Mouse (Mus musculus): ENCODE results near the gene Asf1b. TPM values are rescaled to one million over a fixed set of nuclear protein-coding genes. Genes with fewer than 3 reads are reported as not detected.
"Not testable (repeated sequence)": the region's sequence is repeated elsewhere in the genome, so short reads cannot be mapped to it uniquely, and the experiment has no call there.

Gene Asf1b
- polyA plus RNA-seq, 1 experiment from 2014 or later, result 115 TPM

DNA sequence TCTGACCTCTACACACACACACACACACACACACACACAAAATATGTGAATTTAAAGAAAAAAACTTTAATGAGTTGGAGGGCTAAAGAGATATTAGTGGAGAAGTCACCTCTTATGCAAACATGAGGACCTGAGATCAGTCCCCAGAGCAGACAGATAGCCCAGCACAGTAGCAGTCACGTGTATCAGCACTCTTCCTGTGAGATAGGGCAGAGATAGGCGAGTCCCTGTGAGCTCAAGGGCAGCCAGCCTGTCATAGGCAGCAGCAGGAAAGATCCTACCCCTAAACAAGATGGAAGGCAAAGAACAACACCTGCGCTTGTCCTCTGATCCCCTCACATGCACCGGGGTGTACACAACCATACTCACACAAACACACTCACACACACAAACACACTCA is 27.1 kb downstream of the Asf1b start:
- no peaks in the 10 kb centered on the region for H3K27me3 ChIP-seq (ENCODE audit: low read depth, poor library complexity, severe bottlenecking)
- DNase-seq (ENCODE audit: low spot score), result no peak
- H3K27ac ChIP-seq (replicated peaks), result no peak overlapping the region
- H3K36me3 ChIP-seq, result peaks cover 92% of the 10 kb centered on the region
- no peaks in the 10 kb centered on the region for H3K9me3 ChIP-seq (replicated peaks)
- H3K4me1 ChIP-seq, result peaks cover 11% of the 10 kb centered on the region
- H3K4me3 ChIP-seq, result no peak overlapping the region
- 87% methylated on average over 4 of the region's 4 CpGs for WGBS

DNA sequence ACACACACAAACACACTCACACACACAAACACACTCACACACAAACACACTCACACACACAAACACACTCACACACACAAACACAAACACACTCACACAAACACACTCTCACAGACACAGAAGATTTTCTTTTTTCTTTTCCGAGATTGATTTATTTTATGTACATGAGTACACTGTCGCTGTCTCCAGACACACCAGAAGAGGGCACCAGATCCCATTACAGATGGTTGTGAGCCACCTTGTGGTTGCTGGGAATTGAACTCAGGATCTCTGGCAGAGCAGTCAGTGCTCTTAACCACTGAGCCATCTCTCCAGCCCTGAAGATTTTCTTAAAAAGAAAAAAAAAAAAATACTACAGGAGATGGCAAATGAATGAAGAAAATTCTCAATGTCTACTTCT is 27.9 kb downstream of the Asf1b start:
- not testable (repeated sequence) for H3K4me3 ChIP-seq; H3K9me3 ChIP-seq (replicated peaks); H3K27ac ChIP-seq (replicated peaks); H3K27me3 ChIP-seq (ENCODE audit: low read depth, poor library complexity, severe bottlenecking); H3K4me1 ChIP-seq; DNase-seq (ENCODE audit: low spot score)
- 94% methylated on average over 2 of the region's 2 CpGs for WGBS
- H3K36me3 ChIP-seq, result peaks cover 95% of the 10 kb centered on the region

DNA sequence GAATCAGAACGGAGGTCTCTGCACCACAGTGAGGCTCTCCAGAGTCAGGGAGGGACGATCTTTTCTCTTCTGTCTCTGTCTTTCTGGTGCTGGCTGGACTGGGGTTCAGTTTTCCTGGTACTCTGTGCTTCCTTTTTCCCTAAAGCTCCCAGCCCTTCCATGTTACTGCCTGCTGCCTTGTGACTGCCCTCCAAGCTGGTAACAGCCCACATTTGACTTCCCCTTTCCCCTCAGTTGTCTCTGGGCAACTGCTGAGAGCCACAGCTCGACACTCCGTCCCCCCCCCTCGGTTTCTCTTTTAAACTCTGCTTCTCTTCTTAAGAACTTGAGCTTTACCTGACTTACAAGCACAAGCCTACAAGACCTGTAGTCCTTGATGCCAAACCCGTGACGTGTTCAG is 33.9 kb downstream of the Asf1b start:
- Histone ChIP-seq H3K4me3 (no peak overlapping the region), H3K36me3 (peaks cover 96% of the 10 kb centered on the region), H3K9me3 (replicated peaks) (no peaks in the 10 kb centered on the region), H3K27me3 (ENCODE audit: low read depth, poor library complexity, severe bottlenecking) (no peaks in the 10 kb centered on the region), H3K27ac (replicated peaks) (no peak overlapping the region), H3K4me1 (no peaks in the 10 kb centered on the region)
- 91% methylated on average over 7 of the region's 7 CpGs for WGBS
- DNase-seq (ENCODE audit: low spot score), result no peak

DNA sequence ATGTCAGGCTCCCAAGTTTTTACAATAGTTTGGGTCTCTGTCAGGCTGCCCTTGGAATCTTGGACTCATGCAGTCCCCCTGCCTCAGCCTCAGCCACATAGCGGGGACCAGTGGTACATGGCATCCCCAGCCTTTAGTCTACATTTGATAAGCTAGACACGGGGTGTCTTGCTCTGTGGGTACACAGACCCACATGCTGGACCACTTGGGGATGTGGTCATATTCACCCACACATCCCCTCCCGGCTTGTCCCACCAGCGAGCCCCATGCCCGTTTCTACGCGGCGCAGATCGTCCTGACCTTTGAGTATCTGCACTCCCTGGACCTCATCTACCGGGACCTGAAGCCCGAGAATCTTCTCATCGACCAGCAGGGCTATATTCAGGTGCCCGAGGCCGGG is 34.9 kb downstream of the Asf1b start:
- WGBS, result 94% methylated on average over 14 of the region's 14 CpGs
- Histone ChIP-seq H3K36me3 (peaks cover 96% of the 10 kb centered on the region), H3K27ac (replicated peaks) (no peak overlapping the region), H3K9me3 (replicated peaks) (no peaks in the 10 kb centered on the region), H3K4me1 (no peaks in the 10 kb centered on the region), H3K4me3 (no peak overlapping the region), H3K27me3 (ENCODE audit: low read depth, poor library complexity, severe bottlenecking) (peaks cover 7% of the 10 kb centered on the region; the same call in 1 of the 2 replicates)
- no peak for DNase-seq (ENCODE audit: low spot score)

DNA sequence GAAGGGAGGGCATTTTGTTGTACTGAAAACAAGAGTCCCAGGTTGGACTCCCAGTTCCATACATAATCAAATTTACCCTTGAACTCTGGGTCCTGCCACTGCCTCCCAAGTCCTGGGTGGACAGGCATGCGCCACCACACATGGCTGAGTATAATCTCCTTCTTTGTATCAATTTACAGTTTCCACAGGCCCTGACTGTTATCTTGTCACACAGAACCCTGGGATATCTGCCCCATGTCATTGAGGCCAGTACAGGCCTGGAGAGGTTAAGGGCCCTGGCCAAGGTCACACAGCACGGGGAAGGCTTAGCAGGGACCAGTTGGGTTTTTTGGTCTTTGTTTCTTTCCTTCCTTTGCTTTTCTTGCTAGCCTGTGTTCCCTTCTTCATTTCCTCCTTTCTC is 37.2 kb downstream of the Asf1b start:
- DNase-seq (ENCODE audit: low spot score), result no peak
- Histone ChIP-seq H3K4me1 (peaks cover 14% of the 10 kb centered on the region), H3K27me3 (ENCODE audit: low read depth, poor library complexity, severe bottlenecking) (peaks cover 11% of the 10 kb centered on the region; the same call in 1 of the 2 replicates), H3K9me3 (replicated peaks) (no peaks in the 10 kb centered on the region), H3K27ac (replicated peaks) (no peak overlapping the region), H3K36me3 (peaks cover 75% of the 10 kb centered on the region), H3K4me3 (no peak overlapping the region)
- 80% methylated on average over 2 of the region's 2 CpGs for WGBS

DNA sequence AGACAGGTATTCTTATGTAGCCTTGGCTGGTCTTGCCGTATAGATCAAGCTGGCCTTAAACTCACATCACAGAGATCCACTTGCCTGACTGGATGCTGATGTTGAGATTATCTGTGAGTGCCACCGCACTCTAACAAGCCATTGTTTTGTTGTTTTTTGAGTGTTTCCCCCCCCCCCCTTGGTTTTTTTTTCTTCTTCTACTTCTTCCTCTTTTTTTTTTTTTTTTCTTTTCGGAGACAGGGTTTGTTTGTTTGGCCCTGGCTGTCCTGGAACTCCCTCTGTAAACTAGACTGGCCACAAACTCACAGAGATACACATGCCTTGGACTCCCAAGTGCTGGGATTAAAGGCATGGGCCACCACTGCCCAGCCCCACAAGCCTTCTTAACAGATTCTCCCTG is 38.7 kb downstream of the Asf1b start:
- Histone ChIP-seq H3K4me3 (no peak overlapping the region), H3K27ac (replicated peaks) (no peak overlapping the region), H3K9me3 (replicated peaks) (no peaks in the 10 kb centered on the region), H3K27me3 (ENCODE audit: low read depth, poor library complexity, severe bottlenecking) (peaks cover 14% of the 10 kb centered on the region), H3K4me1 (peaks cover 21% of the 10 kb centered on the region), H3K36me3 (peaks cover 60% of the 10 kb centered on the region)
- DNase-seq (ENCODE audit: low spot score), result no peak
- WGBS, result 92% methylated on average over 3 of the region's 3 CpGs

DNA sequence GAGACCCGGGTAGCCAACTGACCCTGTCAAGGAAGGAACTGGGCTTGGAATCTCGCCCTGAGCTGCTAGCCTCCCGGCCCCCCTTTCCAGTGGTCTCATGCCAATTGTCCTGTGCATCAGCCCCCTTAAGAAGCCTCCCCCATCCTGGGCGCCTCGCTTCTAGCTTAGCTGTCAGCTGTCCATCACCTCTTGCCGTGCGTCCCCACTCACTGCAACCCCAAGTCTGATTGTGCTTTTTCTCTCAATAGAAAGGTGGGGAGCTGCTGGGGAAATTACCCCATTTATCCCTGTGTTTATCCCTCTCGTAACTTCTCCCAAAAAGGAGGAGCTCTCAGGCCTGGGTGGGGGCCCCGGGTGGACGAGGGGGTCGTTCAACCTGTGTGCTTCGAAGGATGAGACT is 40.7 kb downstream of the Asf1b start:
- Histone ChIP-seq H3K36me3 (peaks cover 60% of the 10 kb centered on the region), H3K27me3 (ENCODE audit: low read depth, poor library complexity, severe bottlenecking) (peaks cover 34% of the 10 kb centered on the region), H3K4me1 (peaks cover 32% of the 10 kb centered on the region), H3K4me3 (peak overlapping the region; percentile 87), H3K9me3 (replicated peaks) (no peaks in the 10 kb centered on the region), H3K27ac (replicated peaks) (peak overlapping the region; percentile 94)
- 10% methylated on average over 12 of the region's 12 CpGs for WGBS
- peak; percentile 26 for DNase-seq (ENCODE audit: low spot score)

DNA sequence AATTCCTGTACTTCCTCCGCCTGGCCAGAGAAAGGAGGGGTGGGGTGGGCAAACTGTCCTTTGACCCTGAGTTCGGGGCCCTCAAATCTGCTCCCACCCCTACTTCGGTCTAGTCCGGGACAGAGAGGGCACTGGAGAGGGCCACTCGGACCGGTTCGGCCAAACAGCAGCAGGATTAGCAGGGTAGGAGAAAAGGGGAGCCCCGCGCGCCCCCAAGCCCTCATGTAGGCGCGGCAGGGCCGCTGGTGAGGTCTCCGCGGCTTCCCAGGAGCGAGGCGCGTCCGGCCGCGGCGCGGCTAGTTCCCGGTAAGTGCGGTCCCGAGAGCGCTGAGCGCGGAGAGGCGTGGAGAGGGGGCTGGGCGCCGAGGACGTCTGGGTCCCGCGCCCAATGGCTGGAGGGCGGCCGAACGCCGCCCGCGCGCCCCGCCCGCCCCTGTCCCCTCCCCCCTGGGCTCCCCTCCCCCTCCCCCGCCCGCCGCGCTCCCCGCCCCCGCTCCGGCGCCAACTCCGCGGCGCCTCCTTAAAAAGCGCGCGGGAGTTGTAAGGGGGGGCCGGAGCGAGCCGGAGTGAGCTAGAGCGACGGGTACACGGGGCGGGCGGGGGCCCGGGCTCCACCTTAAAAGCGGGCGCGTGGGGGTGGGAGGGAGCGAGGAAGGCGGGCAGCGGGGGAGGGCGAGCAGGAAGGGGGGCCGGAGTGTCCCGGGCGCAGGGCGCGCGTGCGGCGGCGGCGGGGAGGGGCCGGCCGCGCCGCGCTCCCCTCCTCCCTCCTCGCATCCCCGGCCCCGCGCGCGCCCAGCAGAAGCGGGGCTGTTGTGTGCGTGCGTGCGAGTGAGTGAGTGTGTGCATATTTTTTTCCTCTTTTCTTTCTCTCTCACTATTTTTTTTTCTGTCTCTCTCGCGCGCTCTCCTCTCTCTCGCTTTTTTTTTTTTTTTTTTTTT is 41.5 kb downstream of the Asf1b start:
- under 1% methylated on average over 65 of the region's 103 CpGs for WGBS
- H3K27ac ChIP-seq (replicated peaks), result peak overlapping the region; percentile 94
- peak overlapping the region; percentile 87 for H3K4me3 ChIP-seq
- no peaks in the 10 kb centered on the region for H3K9me3 ChIP-seq (replicated peaks)
- H3K4me1 ChIP-seq, result peaks cover 41% of the 10 kb centered on the region
- peak; percentile 89 for DNase-seq (ENCODE audit: low spot score)
- H3K36me3 ChIP-seq, result peaks cover 60% of the 10 kb centered on the region
- H3K27me3 ChIP-seq (ENCODE audit: low read depth, poor library complexity, severe bottlenecking), result peaks cover 42% of the 10 kb centered on the region

DNA sequence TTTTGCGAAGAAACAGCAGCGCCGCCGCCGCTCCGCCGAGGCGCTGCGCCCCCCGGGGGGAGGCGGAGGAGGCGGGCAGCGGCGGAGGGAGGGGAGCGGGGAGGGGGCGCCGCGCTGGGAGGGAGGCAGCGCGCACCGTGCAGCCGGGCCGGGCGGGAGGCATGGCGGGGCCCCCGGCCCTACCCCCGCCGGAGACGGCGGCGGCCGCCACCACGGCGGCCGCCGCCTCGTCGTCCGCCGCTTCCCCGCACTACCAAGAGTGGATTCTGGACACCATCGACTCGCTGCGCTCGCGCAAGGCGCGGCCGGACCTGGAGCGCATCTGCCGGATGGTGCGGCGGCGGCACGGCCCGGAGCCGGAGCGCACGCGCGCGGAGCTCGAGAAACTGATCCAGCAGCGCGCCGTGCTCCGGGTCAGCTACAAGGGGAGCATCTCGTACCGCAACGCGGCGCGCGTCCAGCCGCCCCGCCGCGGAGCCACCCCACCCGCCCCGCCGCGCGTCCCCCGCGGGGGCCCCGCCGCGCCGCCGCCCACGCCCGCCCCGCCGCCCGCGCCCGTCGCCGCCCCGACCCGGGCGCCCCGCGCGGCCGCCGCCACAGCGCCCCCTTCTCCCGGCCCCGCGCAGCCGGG is 42.3 kb downstream of the Asf1b start, which contains the start of gene Samd1:
Gene Samd1, plus strand, starts transcription at position 162 of the 631 bp plus-strand sequence.
- DNase-seq (ENCODE audit: low spot score), result peak; percentile 68
- WGBS, result 11% methylated on average over 101 of the region's 112 CpGs
- peaks cover 57% of the 10 kb centered on the region for H3K36me3 ChIP-seq
- peaks cover 50% of the 10 kb centered on the region for H3K27me3 ChIP-seq (ENCODE audit: low read depth, poor library complexity, severe bottlenecking)
- H3K4me3 ChIP-seq, result peak within 1 kb of the TSS; percentile 87
- H3K4me1 ChIP-seq, result peaks cover 41% of the 10 kb centered on the region
- H3K9me3 ChIP-seq (replicated peaks), result no peaks in the 10 kb centered on the region
- H3K27ac ChIP-seq (replicated peaks), result peak within 1 kb of the TSS; percentile 94

DNA sequence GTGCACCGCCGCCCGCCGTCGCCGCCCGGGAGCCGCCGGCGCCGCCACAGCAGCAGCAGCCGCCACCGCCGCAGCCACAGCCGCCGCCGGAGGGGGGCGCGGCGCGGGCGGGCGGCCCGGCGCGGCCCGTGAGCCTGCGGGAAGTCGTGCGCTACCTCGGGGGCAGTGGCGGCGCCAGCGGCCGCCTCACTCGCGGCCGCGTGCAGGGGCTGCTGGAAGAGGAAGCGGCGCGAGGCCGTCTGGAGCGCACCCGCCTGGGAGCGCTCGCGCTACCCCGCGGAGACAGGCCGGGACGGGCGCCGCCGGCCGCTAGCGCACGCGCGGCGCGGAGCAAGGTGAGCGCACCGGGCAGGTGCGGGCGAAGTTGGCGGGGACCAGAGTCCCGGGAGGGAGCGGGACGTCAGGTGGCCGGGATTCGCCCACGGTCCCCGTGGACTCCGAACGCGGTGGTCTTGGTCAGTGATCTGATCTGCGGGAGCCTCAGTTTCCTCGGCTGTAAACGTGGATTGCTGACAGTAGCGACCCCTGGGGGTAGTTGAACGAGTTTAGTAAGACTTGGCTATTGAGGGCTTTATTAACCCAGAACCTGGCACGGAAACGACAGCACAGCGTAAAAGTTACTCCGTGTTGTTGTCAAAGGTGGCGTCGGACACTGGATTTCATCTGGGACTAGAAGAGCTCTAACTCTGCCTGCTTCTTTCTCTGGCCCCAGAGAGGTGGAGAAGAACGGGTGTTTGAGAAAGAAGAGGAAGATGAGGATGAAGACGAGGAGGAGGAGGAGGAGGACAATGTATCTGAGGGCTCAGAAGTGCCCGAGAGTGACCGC is 43.1 kb downstream of the Asf1b start:
- Histone ChIP-seq H3K27me3 (ENCODE audit: low read depth, poor library complexity, severe bottlenecking) (peaks cover 58% of the 10 kb centered on the region), H3K27ac (replicated peaks) (peak overlapping the region; percentile 83), H3K36me3 (peaks cover 50% of the 10 kb centered on the region), H3K9me3 (replicated peaks) (no peaks in the 10 kb centered on the region), H3K4me3 (peak overlapping the region; percentile 87), H3K4me1 (peaks cover 49% of the 10 kb centered on the region)
- peak; percentile 73 for DNase-seq (ENCODE audit: low spot score)
- 10% methylated on average over 92 of the region's 92 CpGs for WGBS

DNA sequence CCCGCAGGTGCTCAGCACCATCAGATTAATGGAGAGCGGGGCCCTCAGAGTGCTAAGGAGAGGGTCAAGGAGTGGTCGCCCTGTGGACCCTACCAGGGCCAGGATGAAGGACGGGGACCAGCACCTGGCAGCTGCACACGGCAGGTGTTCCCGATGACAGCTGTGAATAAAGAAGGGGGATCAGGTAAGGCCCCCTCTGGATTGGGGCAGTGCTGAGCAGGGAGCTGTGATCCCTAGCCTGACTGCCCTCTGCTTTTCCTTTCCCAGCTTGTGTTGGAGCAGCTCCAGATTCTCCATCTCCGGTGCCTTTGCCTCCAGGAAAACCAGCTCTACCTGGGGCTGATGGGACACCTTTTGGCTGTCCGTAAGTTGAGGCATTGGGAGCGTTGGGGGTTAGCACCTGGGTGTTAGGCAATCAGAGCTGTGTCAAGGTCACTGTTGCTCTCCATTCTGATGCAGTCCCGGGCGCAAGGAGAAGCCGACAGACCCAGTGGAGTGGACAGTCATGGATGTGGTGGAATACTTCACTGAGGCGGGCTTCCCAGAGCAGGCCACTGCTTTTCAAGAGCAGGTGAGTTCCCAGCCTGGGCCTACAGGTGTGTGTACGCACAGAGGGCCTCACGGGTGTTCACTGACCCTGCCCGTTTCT is 43.9 kb downstream of the Asf1b start:
- WGBS, result 71% methylated on average over 16 of the region's 16 CpGs
- peaks cover 66% of the 10 kb centered on the region for H3K27me3 ChIP-seq (ENCODE audit: low read depth, poor library complexity, severe bottlenecking)
- peak overlapping the region; percentile 83; the same call in 1 of the 2 replicates for H3K27ac ChIP-seq (replicated peaks)
- peaks cover 57% of the 10 kb centered on the region for H3K4me1 ChIP-seq
- DNase-seq (ENCODE audit: low spot score), result no peak
- no peaks in the 10 kb centered on the region for H3K9me3 ChIP-seq (replicated peaks)
- peaks cover 44% of the 10 kb centered on the region for H3K36me3 ChIP-seq
- peak overlapping the region; percentile 87 for H3K4me3 ChIP-seq

DNA sequence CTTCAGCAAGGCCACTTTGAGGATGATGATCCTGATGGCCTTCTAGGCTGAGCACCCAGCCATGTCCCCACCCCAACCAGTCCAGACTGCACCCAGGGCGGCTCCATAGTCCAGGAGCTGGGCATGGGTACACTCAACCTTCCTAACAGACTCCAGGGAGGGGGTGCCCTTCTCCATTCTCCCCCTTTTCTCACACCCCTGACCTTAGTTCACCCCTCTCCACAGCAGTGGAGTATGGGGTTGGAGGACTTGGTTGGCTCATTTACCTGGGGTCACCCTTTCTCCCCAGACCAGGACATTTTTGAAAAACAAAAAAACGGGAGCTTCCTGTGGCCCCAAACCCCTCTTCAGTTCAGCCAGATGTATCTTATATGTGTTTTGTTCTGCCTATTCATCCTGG is 44.5 kb downstream of the Asf1b start:
- no peaks in the 10 kb centered on the region for H3K9me3 ChIP-seq (replicated peaks)
- H3K27ac ChIP-seq (replicated peaks), result no peak overlapping the region
- peak overlapping the region; percentile 87; the same call in 1 of the 2 replicates for H3K4me3 ChIP-seq
- no peak for DNase-seq (ENCODE audit: low spot score)
- peaks cover 65% of the 10 kb centered on the region for H3K27me3 ChIP-seq (ENCODE audit: low read depth, poor library complexity, severe bottlenecking)
- H3K36me3 ChIP-seq, result peaks cover 37% of the 10 kb centered on the region
- WGBS, result 89% methylated on average over 2 of the region's 2 CpGs
- peaks cover 62% of the 10 kb centered on the region for H3K4me1 ChIP-seq
